Mouse (Mus musculus): ENCODE measurements around the gene Mpeg1. TPM values are rescaled to one million over a fixed set of nuclear protein-coding genes. Genes with fewer than 3 reads are reported as not detected.
A peak's percentile ranks its signal among the peaks of the same experiment; 100 is the strongest.

Mpeg1 gene
- total and polyA plus RNA-seq, 2 experiments from 2014 or later, result 0.88 to 2.7 TPM

DNA sequence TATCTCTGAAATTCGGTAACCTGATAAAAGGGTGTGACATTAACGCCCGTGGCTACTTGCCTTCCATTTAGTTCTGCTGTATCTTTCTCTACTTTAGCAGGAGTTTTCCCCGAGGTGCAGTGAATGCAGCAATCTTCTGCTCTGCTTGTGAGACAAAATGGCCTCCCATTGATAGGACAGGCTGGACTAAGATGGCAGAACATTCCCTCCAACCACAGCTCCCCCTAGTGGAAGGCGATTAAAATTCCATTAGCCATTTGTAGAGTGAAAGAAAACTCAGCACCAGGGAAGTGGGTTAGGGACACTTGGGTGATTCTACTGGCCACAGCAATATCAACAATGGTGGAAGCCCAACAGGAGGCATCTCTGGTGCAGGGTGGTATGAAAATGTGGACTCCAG, 6.9 kb downstream of the Mpeg1 start:
- H3K36me3 ChIP-seq (ENCODE audit: insufficient read depth, low read length), result peaks cover 28% of the 10 kb centered on the region
- no peak overlapping the region for H3K4me3 ChIP-seq (ENCODE audit: low read depth, low read length)
- peak; percentile 50 for DNase-seq (ENCODE audit: low spot score)
- no peaks in the 10 kb centered on the region for H3K4me1 ChIP-seq (ENCODE audit: insufficient read depth, low read length)
- H3K9ac ChIP-seq (replicated peaks; ENCODE audit: low read length, poor library complexity, severe bottlenecking), result no peak overlapping the region
- TF ChIP-seq CTCF (IDR thresholded peaks at IDR 0.05), result peak; percentile 72
- H3K27ac ChIP-seq (ENCODE audit: low read depth, low read length), result no peak overlapping the region
- no peak overlapping the region for H3K4me2 ChIP-seq (ENCODE audit: low read depth, low read length, poor library complexity, severe bottlenecking)
- H3K27me3 ChIP-seq (ENCODE audit: insufficient read depth, low read length), result no peaks in the 10 kb centered on the region
- 79% methylated on average over 5 of the region's 5 CpGs for WGBS
- no peaks in the 10 kb centered on the region for H3K9me3 ChIP-seq (ENCODE audit: low read length)
- 0 out of 2 replicates have a peak, but pooled peaks have one; percentile 32 for ATAC-seq (ENCODE audit: low FRiP score)

DNA sequence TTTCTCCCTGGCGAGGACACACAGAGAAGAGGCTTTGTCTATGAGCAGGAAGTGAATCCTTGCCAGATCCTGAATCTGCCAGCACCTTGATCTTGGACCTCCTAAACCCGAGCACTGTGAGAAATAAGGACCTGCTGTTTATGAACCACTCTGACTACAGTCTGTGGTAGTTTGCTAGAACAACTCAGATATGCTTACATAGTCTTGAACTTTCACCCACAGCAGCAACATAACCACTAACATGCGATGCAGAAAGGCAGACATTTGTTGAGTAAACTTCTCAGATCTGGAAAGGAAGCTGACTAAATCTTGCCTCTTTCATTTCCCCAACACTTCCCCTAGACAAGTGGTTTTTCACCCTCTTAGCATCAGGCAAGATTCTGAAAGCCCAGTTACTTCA, 11.3 kb downstream of the Mpeg1 start:
- Histone ChIP-seq H3K36me3 (ENCODE audit: insufficient read depth, low read length) (peaks cover 39% of the 10 kb centered on the region), H3K27ac (ENCODE audit: low read depth, low read length) (no peak overlapping the region), H3K9ac (replicated peaks; ENCODE audit: low read length, poor library complexity, severe bottlenecking) (no peak overlapping the region), H3K4me2 (ENCODE audit: low read depth, low read length, poor library complexity, severe bottlenecking) (no peak overlapping the region), H3K27me3 (ENCODE audit: insufficient read depth, low read length) (no peaks in the 10 kb centered on the region), H3K9me3 (ENCODE audit: low read length) (no peaks in the 10 kb centered on the region), H3K4me3 (ENCODE audit: low read depth, low read length) (no peak overlapping the region), H3K4me1 (ENCODE audit: insufficient read depth, low read length) (no peaks in the 10 kb centered on the region)
- ATAC-seq (ENCODE audit: low FRiP score) (no peak), DNase-seq (ENCODE audit: low spot score) (no peak)
- TF ChIP-seq CTCF (IDR thresholded peaks at IDR 0.05), result no peak
- WGBS, result 47% methylated on average over 3 of the region's 3 CpGs

DNA sequence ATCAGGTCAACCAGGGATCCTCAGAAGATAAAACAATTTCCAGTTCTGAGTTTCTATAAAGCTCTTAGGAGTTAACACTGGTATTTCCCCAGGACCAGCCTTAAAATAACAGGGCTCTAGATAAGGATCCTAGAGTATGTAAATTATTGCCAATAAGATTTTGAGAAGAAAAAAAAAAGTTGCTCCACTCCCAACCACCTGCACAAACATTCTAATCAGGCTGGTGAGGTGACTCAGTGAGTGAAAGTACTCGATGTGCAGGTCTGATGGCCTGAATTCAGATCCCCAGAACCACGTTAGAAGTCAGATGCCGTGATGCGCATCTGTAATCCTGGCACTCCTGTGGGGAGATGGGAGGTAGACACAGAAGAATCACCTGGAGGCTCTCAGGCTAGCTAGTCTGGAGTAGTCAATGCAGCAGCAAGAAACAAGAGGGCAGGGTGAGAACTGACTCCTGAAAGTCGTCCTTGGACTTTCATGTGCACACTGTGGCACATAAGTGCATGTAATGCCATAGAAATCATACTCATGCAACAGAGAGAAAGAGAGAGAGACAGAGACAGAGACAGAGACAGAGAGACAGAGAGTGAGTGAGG, 11.9 kb downstream of the Mpeg1 start:
- H3K27ac ChIP-seq (ENCODE audit: low read depth, low read length), result no peak overlapping the region
- DNase-seq (ENCODE audit: low spot score), result no peak
- WGBS, result 85% methylated on average over 5 of the region's 5 CpGs

DNA sequence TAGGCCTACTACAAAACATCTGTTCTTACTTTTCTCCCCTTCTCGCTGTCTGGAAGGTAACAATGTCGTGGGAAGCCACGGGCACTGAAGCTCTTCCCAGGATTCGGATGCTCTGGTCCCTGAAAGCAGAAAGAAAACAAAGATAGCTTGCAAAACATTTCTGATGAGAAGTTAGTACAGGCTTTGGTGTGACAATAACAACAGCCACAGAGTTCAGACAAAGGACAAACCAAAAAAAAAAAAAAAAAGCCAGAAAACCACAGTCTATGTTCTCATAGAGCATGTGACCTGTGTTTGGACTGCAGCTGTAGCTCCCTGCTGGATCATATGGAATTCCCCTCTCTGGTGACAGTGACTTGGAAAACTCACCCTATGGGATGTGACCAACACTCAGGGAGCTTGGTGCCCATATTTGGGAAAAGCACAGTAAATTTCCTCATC, 12.6 kb downstream of the Mpeg1 start:
- Histone ChIP-seq H3K36me3 (ENCODE audit: insufficient read depth, low read length) (peaks cover 46% of the 10 kb centered on the region), H3K4me2 (ENCODE audit: low read depth, low read length, poor library complexity, severe bottlenecking) (no peak overlapping the region), H3K4me3 (ENCODE audit: low read depth, low read length) (no peak overlapping the region), H3K9me3 (ENCODE audit: low read length) (no peaks in the 10 kb centered on the region), H3K9ac (replicated peaks; ENCODE audit: low read length, poor library complexity, severe bottlenecking) (no peak overlapping the region), H3K27me3 (ENCODE audit: insufficient read depth, low read length) (no peaks in the 10 kb centered on the region), H3K27ac (ENCODE audit: low read depth, low read length) (no peak overlapping the region), H3K4me1 (ENCODE audit: insufficient read depth, low read length) (no peaks in the 10 kb centered on the region)
- no peak for ATAC-seq (ENCODE audit: low FRiP score)
- no peak for TF ChIP-seq CTCF (IDR thresholded peaks at IDR 0.05)
- WGBS, result 85% methylated on average over 4 of the region's 4 CpGs
- DNase-seq (ENCODE audit: low spot score), result no peak

More for the DNA sequence above, 11.9 kb downstream of the Mpeg1 start:
- Histone ChIP-seq H3K4me3 (ENCODE audit: low read depth, low read length) (no peak overlapping the region), H3K36me3 (ENCODE audit: insufficient read depth, low read length) (peaks cover 45% of the 10 kb centered on the region), H3K9me3 (ENCODE audit: low read length) (no peaks in the 10 kb centered on the region), H3K27me3 (ENCODE audit: insufficient read depth, low read length) (no peaks in the 10 kb centered on the region), H3K4me1 (ENCODE audit: insufficient read depth, low read length) (no peaks in the 10 kb centered on the region), H3K9ac (replicated peaks; ENCODE audit: low read length, poor library complexity, severe bottlenecking) (no peak overlapping the region), H3K4me2 (ENCODE audit: low read depth, low read length, poor library complexity, severe bottlenecking) (no peak overlapping the region)
- ATAC-seq (ENCODE audit: low FRiP score), result no peak
- no peak for TF ChIP-seq CTCF (IDR thresholded peaks at IDR 0.05)

DNA sequence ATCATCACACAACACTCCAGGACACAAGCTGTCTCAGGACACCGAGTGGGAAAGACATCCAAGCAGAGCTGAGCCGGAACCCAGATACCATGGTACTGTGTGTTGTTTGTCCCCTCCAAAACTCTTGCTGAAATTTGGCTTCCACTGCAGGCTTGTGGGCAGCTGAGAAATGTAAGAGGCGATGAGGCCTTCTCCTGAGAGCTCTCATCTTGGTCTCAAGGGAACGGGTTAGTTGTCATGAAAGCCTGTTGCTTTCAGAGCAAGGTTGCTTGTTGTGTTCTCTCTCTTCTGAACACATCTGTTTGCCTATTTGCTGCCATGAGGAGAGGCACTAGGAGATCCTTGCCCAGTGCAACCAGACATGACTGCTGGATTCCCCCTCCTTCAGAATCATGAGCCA, 13.4 kb downstream of the Mpeg1 start:
- Histone ChIP-seq H3K4me1 (ENCODE audit: insufficient read depth, low read length) (no peaks in the 10 kb centered on the region), H3K9ac (replicated peaks; ENCODE audit: low read length, poor library complexity, severe bottlenecking) (no peak overlapping the region), H3K4me2 (ENCODE audit: low read depth, low read length, poor library complexity, severe bottlenecking) (no peak overlapping the region), H3K9me3 (ENCODE audit: low read length) (no peaks in the 10 kb centered on the region), H3K36me3 (ENCODE audit: insufficient read depth, low read length) (peaks cover 43% of the 10 kb centered on the region), H3K4me3 (ENCODE audit: low read depth, low read length) (no peak overlapping the region), H3K27ac (ENCODE audit: low read depth, low read length) (no peak overlapping the region), H3K27me3 (ENCODE audit: insufficient read depth, low read length) (no peaks in the 10 kb centered on the region)
- ATAC-seq (ENCODE audit: low FRiP score), result no peak
- no peak for DNase-seq (ENCODE audit: low spot score)
- no peak for TF ChIP-seq CTCF (IDR thresholded peaks at IDR 0.05)
- WGBS, result 89% methylated on average over 4 of the region's 4 CpGs

DNA sequence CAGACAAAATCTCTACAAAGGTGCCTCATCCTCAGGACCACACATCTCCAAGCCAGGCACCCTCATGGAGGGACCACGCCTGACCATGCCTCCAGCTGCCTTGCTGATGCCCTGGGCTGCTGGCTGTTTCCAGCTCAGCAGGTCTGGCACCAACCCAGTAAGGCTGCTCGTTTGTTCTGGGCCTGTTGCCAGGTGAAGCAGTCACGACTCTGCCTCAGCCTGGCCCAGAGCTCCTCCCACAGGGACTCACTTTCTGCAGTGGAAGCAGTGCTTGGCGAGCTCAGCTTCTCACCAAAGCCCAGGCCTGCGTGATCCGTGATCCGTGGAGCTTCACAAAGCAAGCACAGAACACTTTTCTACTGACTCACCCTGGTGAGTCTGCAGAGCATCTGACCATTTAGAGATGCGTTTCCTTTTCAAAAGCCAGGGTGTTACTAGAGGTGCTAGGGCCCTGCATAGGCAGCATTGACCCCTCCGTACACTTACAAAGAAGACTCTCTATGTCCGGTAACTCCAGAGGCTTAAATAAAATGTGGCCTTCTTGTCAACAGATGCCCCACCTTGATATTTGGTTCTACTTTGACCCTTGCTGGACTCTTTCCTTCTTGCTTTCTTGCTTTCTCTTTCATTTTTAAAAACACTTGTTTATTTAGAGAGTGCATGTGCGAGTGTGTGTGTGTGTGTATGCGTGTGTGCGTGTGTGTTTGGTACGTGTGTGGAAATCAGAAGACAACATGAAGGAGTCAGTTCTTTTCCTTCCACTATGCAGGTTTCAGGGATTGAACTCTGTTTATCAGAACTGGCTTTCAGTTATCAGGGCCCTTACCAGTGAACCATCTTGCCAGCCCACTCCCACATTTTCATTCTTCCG, 15.0 kb downstream of the Mpeg1 start:
- Histone ChIP-seq H3K4me2 (ENCODE audit: low read depth, low read length, poor library complexity, severe bottlenecking) (no peak overlapping the region), H3K9ac (replicated peaks; ENCODE audit: low read length, poor library complexity, severe bottlenecking) (no peak overlapping the region), H3K27me3 (ENCODE audit: insufficient read depth, low read length) (no peaks in the 10 kb centered on the region), H3K4me3 (ENCODE audit: low read depth, low read length) (no peak overlapping the region), H3K4me1 (ENCODE audit: insufficient read depth, low read length) (no peaks in the 10 kb centered on the region), H3K9me3 (ENCODE audit: low read length) (no peaks in the 10 kb centered on the region), H3K27ac (ENCODE audit: low read depth, low read length) (peak overlapping the region; percentile 21; the same call in 1 of the 2 replicates), H3K36me3 (ENCODE audit: insufficient read depth, low read length) (peaks cover 46% of the 10 kb centered on the region)
- DNase-seq (ENCODE audit: low spot score) (peak; percentile 93), ATAC-seq (ENCODE audit: low FRiP score) (peak; percentile 88)
- no peak for TF ChIP-seq CTCF (IDR thresholded peaks at IDR 0.05)
- WGBS, result 65% methylated on average over 15 of the region's 15 CpGs
